Mouse (Mus musculus) lung, postnatal 36 days (tissue): ENCODE data around the gene Esrrg.

Source experiments
- DNase-seq: peaks from one replicate; pipeline ENCODE4 v3.0.0; 2022; ENCODE audit warnings: mixed read lengths

Gene Esrrg

DNA sequence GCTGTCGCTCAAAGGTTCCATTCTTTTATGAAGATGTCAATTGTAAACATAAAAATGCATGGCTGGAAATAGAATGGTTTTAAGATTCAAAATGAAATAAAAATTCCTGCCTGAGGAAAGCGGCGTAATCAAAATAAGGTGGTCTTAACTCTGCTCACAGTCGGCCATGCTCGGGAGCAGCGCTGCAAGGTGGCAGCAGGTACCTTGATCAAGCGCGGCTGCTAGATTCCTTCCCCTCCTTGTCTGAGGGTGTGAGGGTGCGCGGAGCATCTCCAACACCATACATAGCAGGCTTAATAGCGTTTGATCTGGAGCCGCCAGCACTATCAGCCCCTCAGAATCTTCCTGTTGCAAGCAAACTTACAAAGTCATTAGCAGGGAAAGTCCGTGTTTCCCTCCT lies 399.9 kb downstream of the Esrrg start:
- no peak for DNase-seq

DNA sequence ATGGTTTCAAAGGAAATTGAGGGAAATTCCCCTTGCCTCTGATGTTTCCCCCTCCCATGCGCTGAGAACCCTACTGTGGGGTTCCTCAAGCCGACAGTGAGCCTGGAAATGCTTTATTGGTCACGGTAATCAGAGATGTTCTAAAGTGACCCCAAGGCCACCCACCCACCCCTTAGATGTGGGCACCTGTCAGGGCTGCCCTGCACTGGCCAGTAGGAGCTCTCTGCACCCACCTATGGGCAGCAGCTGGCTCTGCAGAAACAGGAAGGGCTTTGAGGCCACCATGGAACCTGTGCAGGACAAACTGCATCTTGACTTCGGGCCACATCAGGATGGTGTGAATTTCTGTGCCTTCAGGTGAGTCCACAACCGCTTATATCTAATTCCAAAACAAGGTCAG lies 401.3 kb downstream of the Esrrg start:
- no peak for DNase-seq

DNA sequence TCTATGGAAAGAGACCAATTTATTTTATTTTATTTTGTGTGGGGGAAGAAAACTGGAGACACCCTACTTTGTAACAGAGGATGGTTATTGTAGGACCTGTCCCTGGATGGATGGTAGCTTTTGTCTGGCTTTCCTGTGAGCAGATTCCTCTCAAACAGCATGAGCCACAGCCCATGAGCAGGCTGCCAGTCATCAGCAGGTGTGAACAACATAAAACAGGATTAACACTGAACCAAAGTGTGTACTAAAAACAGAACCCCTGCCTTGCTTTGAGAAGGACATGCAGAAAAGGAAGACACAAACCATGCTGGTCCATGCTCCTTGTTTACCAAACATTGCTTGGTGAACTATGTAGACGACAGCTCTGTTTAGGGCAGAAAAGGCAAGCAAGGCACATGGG lies 402.3 kb downstream of the Esrrg start:
- DNase-seq = no peak

DNA sequence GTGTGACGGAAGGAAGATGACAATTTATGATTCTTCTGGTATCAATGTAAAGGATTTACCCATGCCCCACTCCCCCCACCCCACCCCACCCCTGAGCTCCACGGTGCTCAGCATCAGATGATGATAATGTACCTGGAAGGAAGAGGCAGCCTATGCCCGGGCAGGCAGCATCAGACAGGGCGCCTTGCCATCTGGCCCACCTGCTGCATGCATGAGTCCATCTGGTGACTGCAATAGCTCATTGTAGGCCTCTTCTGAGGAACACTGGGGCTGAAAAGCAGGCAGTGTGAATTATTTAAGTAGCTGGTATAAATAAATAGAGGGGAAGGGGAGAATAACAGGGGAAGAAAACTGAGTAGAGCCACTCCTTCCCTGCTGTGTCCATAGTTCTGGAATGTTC lies 405.8 kb downstream of the Esrrg start:
- DNase-seq = no peak

DNA sequence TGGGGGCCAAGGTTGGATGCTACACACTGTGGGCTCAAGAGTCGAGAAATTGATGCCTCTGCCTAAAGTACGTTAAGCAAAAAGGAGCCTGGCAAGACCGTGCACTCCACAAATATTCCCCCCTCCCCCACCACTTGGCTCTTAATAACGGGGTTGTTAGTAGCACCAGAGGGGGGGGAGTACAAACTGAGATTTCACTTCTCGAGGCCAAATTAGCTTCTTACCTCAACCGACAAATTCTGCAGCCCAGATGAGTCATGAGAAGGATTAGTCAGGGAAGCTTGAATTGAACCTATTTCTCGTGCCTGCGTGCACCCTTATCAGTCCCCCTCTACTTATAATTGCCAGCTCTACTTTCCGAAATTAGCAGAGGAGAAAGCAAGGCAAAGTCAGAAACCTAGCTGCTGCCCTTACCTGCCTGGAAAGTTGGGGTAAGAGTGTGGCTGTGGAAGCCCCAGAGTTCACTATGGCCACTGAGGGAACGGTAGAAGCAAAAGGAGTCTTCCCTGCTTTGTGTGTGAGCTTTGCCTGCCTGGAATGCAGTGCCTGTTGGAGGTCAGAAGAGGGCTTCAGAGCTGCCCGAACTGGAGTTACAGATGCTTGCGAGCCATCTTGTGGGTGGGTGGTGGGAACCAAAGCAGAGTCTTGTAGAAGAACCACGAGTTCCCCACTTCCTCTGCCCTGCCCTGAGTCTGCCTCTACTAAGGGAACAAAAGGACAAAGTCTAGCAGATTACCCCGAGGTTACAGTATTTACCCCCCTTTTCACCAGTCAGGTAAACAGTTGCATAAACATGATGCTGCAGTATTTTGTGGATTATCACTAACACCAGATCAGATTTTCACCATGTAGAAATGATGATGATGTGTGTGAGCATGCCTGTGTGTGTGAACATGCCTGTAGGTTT lies 409.6 kb downstream of the Esrrg start:
- DNase-seq = no peak

DNA sequence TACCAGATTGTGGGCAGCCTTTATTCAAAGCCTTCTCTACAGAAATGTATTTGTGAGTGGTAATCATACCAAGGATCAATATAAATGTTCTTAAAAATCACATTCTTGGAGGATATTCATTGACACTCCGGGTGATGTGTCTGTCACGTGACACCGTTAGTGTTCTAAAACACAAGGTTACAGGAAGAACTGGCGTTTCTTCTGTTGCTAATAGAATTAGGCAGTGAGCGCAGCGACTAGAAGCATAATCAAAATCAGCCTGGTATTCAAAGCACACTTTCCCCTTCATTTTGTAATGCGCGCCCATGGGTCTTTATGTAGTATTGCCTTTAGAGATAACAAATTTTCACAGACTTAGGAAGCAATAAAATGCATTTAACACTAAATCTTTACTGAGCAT lies 420.6 kb downstream of the Esrrg start:
- DNase-seq = no peak

DNA sequence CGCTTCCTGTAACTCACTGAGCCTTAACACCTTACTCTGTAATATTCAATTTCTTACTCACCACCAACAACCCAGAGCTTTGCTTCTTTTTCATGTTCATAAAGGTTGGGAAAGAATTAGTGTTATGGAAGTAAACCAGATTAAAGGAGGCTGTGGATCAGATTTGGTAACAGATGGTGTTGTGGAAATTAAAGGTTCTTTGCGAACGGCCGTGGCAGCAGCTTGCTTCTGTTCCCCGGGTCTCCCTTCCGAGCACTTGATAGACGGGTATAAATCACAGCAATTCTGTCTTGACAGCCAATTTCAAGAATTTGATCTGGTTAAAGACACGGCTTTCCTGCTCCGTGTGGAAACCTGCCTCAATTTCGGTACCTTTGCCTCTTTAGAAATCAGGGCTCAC lies 421.5 kb downstream of the Esrrg start:
- DNase-seq = no peak

DNA sequence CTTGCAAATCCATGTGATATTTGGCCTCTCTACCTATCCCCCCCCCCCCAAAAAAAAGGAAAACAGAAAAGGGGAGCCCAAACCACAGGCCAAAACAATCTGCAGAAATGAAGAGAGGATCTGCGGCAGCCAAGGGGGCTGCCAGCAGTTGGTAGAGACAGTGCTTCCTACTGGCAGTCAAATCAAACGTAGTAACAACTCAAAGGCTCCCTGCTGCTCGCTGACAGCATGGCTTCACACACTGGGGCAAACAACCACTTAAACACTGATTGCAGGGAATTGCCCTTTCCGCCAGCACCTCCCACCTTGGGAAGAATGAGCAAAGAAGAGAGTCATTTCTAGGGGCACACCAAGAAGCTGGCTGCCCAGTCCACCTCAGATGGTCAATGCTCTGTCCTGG lies 422.7 kb downstream of the Esrrg start:
- no peak for DNase-seq

DNA sequence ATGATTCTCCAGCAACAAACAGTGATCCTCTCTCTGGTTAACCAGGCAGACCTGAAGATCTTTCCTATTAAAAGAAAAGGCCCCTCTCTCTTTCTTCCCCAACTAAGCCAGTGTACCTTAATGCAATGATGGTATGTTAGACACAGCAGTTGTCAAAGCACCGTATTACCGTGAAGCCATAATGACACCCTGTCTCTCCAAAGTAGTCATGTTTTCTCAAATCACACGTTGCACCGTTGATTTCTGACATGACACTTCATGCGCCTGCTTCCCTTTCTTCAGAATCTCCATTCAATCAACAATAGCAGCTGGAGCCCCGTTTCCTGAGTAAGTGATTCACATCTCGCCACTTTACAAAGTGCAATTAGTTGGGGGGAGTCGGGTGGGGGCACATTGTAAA lies 427.4 kb downstream of the Esrrg start:
- no peak for DNase-seq

DNA sequence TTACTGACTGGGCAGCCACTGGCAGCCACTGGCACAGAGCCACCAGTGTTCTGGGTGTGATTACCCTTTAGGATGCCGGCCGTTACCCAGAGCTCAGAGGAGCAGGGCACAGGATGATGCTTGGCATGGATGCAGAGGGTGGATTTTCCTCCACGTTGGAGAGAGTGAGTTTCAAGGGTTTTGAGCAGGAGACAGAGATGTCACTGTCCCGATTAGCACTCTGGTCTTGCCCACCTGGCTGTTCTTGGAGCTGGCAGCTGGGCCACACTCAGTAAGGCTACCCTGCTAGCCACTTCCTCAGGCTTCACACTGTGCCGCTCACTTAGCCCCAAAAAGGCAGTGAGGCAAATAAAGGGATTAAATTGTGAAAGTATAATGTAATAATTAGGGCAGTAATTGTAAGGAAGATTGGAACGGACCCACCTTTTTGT lies 438.1 kb downstream of the Esrrg start:
- no peak for DNase-seq

DNA sequence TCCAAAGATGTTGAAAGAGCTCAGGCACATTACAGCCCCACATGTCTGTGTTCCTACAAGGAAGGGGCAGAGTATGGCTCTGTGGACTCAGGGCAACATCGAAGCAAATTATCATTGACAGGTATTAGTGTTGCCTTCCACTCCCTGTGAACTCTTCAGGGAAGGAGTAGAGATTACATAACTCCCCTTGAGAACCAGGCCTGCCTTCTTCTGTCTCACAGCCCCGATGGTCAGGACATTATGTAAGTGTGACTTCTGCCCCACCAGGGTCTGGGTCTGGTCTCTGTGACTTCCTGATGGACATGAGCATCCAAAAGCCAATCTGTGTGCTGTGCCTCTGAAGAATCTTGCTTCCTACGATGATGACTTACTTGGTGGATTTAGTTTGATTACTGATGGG lies 438.6 kb downstream of the Esrrg start:
- DNase-seq = no peak

DNA sequence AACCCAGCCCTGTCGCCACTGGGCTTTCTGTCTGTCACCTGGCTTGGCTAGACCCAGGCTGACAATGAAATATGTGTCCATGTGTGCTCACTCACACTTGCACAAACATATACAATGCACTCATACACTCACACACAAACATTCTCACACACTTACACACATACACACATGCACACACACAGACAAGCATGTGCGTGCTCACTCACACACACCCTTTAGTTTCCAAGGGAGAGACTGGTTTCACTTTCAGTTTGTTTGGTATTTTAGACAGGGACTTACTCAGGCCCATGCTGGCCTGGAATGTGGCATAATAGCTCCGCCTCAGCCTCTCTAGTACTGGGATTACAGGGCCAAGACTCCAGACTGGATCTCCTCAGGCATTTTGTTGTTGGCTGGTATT lies 447.3 kb downstream of the Esrrg start:
- DNase-seq = peak; percentile 30

DNA sequence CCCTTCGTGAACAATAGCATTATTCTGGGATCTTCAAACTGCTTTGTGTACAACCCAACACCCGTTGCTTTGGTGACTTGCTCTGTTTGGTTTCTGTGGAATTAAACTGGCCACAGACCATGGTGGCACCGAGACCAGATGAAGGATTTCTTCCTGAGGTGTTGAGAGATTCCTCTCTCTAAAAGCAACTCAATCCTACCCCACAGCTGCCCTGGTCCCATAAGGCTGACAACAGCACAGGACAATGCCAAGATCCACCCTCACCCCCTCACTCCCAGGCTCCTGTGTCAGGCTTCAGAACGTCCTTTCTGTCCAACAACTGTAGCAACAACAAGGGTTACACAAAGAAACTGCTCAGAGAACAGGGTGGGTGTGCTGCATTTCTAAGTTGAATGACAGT lies 449.3 kb downstream of the Esrrg start:
- no peak for DNase-seq

DNA sequence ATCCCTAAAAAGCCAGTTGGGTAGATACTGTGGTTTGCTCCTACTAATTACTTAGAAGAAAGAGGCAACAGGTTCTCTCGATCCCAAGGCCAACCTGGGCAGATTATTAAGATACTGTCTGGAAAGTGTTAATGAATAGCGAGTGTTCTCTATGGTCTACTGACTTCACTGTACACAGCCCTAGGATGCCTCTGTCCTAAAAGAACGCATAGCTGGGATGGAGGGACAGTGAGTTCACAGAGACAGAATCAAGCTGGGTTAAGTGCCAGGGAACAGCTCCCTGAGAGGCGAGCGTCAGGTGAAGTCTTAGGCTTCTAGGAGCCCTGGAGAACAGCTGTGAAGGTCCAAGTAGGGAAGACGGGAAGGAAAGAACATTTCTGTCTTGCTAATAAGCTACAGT lies 450.4 kb downstream of the Esrrg start:
- DNase-seq = no peak

DNA sequence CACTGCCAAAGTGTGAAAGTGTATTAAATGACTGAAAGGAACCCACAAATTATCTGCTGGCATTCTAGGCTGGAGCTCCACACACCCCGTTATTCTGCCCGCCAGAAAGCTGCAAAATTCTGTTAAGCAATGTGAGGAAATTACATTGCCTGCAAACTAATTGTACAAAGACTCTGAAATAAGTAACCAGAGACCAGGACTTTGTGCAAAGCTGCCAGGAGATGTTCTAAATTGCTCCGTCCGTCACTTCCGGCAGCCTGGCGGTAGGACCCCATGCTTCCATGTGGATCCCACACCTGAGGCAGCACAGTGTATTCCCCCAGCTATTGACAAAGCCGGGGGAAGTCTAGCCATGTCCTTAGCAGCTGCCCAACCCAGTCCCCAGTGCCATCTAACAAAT lies 451.9 kb downstream of the Esrrg start:
- no peak for DNase-seq

DNA sequence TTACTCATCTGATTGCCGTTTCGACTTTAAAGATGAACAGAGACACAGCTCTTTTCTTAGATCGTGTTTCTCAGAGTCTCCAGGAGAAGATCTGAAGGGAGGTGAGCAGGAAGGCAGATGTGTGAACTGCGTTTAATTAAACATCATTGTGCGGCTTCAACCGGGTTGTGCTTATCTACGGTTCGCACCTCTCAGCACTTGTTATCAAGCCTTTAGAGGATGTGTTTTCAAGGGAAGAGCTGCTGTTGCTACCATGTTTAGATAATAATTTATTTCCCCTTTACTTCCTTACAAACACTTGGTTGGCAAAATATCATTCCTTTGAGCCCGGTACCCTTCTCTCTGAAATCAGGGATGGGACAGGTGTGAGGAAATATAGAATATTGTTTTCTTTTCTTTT lies 460.2 kb downstream of the Esrrg start:
- no peak for DNase-seq

DNA sequence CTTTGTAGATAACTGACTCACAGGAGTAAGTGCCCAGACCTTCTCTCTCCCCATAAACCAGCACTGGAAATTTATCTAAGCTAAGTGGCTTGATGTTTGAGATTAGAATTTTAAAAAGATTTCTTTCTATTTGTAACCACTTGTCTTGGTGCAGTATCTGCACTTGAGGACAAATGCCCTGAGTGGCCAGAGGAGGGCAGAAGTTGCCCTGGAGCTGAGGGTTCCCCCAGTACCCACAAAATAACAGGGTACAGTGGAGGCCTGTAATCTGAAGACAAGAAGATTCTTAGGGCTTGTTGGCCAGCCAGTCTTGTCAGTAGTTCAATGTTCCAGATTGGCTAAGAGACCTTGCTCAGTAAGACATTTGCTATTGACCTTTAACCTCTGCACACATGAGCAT lies 461.3 kb downstream of the Esrrg start:
- DNase-seq = no peak

DNA sequence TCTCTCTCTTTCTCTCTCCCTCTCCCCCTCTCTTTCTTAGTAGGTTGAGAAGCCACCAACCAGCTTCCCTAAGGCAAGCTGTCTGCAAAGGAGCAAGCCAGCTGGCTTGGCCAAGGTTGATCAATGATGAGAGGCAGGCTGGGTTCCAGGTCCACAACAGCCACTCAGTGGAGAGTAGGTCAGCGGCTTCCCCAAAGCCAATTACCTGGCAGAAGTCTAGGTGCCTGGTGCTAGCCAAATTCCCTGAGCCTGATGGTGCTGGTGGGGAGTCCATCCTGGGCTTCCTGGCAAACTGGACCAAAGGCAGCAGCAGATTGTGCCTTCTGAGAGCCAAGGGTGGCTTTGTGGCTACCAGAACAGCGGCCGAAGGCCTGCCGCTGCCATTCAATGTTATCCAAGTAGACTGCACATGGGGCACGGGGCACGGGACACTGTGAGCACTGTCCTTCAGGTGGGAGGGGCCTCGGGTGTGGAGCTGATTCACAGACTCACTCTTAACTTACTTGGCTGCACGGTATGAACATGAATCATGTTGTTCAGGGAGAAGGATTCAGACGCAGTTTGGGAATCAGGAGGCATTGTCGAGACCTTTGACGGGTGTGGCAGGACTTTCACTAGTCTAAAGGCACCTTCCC lies 469.1 kb downstream of the Esrrg start:
- no peak for DNase-seq

DNA sequence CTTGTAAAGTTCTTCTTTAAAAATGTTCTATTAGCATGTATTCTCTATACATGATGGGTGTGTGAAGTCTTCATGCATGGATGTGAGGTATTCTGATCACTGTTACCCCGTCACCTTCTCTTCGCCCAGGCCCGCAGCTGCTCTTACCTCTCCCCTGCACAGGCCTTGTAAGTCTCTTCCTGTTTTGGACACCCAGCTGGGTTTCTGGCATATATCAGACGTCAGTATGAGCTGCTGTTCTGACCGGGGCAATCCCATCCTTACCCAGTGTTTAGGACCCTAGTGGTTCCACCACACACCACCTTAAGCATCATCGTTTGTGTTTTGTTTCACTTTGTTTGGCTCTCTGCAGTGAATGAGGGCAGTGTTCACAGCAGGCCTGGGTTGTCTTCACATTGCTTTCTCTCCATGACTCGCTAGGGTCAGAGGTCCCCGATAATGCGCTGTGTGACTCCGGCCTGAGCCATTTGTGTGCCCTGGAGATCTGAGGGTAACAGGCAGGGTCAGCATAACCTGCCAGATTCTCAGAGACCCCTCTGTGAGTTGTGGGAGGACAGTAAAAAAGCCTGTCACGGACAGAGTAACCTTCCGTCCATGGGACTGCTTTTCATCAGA lies 471.8 kb downstream of the Esrrg start:
- DNase-seq = no peak

DNA sequence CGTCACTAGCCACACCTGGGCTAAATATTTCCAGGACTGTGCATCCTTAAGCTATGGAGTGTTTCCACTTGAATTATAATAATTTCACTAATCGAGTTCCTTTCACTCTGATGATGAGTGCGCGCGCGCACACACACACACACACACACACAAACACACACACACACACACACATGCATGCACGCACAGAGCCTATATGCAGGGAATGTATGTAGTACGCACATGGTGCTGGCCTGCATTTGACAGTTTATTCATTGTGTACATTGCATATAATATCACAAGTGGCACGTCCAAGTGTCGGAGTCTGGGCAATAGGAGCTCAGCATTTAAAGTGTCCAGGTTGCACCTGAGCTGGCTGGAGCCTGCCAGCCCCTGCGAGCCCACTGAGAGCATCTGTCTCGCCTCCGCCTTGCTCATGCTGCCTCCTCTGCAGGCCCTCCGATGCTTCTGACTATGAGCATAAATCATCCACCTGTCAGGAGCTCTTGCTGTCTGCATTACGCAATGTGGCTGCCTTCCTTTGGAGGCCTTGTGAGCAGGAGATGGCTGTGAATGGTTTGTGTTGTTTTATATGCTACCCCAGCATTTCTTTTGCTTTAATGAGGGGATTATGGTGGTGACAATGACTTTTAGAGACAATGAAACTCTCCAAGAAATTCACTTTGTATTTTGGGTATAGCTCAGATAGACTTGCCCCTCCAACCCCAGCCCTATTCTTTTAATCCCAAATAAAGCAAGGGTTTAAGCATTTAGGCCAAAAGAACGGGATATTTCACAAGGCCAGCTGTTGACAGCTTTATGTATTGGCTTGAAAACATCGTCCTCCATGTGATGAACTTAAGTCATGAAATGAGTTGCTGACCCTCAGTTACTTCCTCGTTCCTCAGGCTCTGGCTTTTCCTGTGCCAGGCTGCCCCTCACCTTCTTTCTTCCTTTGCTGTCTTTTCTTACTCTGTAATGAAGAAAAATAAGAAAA lies 474.4 kb downstream of the Esrrg start:
- peak; percentile 16 for DNase-seq

DNA sequence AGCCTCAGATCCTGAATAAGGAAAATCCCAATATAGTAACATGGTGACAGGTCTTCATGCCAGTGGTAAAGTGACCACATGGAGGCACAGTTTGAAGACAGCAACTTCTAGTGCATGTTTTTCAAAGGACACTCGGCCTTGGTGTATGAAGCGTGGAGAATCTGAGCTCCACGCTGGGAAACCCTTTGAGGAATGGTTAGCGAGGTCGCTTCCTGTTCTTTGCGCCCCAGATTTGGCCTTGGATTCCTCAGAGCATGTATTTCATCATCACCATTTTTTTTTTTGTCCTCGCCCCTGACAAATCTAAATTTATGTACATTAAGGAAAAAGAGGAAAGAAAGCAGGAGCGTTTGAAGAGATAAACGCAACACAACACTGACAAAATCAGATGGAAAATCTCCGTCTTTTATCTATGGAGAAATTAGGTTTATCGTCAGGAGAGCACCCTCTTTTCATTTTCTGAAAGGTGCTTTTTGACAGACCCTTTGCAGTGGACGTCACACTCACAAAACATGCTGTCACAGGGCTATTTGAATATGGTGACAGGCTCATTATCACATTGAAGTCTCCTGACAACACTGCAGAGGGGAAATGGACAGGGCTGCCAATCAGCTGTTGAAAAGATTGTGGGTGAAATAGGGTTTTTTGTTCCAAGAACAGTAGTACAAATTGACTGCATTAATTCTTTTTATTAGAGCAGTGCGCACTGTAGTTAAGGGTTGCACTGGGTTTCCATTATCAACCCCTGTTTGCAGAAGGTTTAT lies 476.7 kb downstream of the Esrrg start:
- no peak for DNase-seq

DNA sequence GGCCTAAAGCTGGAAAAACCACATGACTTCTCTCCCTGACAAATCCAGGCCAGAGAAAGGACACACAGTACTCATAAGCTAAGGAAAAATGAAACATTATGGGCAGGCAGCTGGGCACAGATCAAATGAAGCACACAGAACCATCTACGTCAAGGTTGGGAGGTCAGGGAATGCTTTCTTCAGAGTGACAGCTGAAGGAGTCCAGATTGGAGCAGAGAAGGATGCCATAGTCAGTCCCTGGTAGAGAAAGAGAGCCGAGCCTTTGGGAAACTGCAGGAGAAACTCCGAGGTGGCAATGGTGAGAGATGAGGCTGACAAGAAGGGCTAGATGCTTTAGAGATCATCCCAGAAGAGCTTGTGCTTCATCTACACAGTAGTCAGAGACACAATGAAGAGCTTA lies 485.1 kb downstream of the Esrrg start:
- peak; percentile 24 for DNase-seq
